Mouse (Mus musculus) heart, postnatal 0 days (tissue): ENCODE results near the gene Fndc3a. TPM values are rescaled to one million over a fixed set of nuclear protein-coding genes. Genes with fewer than 3 reads are reported as not detected.

Source experiments
- ATAC-seq: fragments of 200-750 bp; cut with Nextera tagmentation; 2 replicates; pipeline ENCODE4 v1.8.0; 2017; ENCODE audit warnings: low read depth, moderate number of reproducible peaks, moderate library complexity; ENCODE audit not compliant: insufficient read depth
- DNase-seq: peaks from one replicate; pipeline ENCODE4 v3.0.0-alpha.2; 2016; ENCODE audit warnings: low spot score
- H3K27ac ChIP-seq: fragments of 300-500 bp; sonication (generic); 2 replicates; pipeline ENCODE4 v1.5.1; 2014; ENCODE audit warnings: low read depth, mild to moderate bottlenecking
- H3K27me3 ChIP-seq: fragments of 300-500 bp; sonication (generic); 2 replicates; pipeline ENCODE4 v1.6.1; 2014; ENCODE audit warnings: low read length, mixed read lengths; ENCODE audit not compliant: control insufficient read depth, insufficient read depth
- H3K36me3 ChIP-seq: fragments of 300-500 bp; sonication (generic); replicated peaks from 2 replicates; pipeline ENCODE4 v1.6.1; 2014; ENCODE audit warnings: low read length, mixed read lengths; ENCODE audit not compliant: control insufficient read depth, insufficient read depth
- H3K4me1 ChIP-seq: fragments of 300-500 bp; sonication (generic); 2 replicates; pipeline ENCODE4 v1.6.1; 2014; ENCODE audit warnings: antibody characterized with exemption; ENCODE audit not compliant: control insufficient read depth, insufficient read depth
- H3K4me2 ChIP-seq: fragments of 300-500 bp; sonication (generic); 2 replicates; pipeline ENCODE4 v1.6.1; 2014; ENCODE audit warnings: low read depth, mild to moderate bottlenecking, low read length, moderate library complexity
- H3K4me3 ChIP-seq: fragments of 300-500 bp; sonication (generic); 2 replicates; pipeline ENCODE4 v1.5.1; 2014; ENCODE audit warnings: low read depth, low read length
- H3K9ac ChIP-seq: fragments of 300-500 bp; sonication (generic); replicated peaks from 2 replicates; pipeline ENCODE4 v1.6.1; 2014; ENCODE audit warnings: low read depth, low read length, mixed read lengths
- H3K9me3 ChIP-seq: fragments of 300-500 bp; sonication (generic); replicated peaks from 2 replicates; pipeline ENCODE4 v1.6.1; 2016; ENCODE audit warnings: low read length; ENCODE audit not compliant: control insufficient read depth
- CTCF ChIP-seq: IDR thresholded peaks from 2 replicates; pipeline ENCODE4 v1.5.1; 2016; ENCODE audit warnings: antibody characterized with exemption, control low read depth, low read depth
- EP300 ChIP-seq: IDR thresholded peaks from 2 replicates; pipeline ENCODE4 v1.6.1; 2016; ENCODE audit warnings: antibody characterized with exemption, low read depth
- WGBS: fragments of 180-500 bp; shearing (Covaris S2); extraction: QIAGEN DNeasy Blood & Tissue Kit; methylation state at CpG from one replicate; pipeline ENCODE4 v1.1.7; 2014; 5-methylcytosine and 5-hydroxymethylcytosine counted together
- polyA plus RNA-seq: library from polyadenylated mRNA; unstranded; fragments of >200 nt; fragmentation: Nextera tagmentation; extraction: Ambion mirVana; gene quantifications from 2 replicates; pipeline ENCODE4 v1.2.1, GENCODE M21; 2015
- total RNA-seq: library from RNA; depleted of rRNA; stranded (reverse); fragments of >200 nt; gene quantifications from 2 replicates; pipeline ENCODE4 v1.2.3, GENCODE M21; 2014; ENCODE audit warnings: low replicate concordance

The Fndc3a gene
- total and polyA plus RNA-seq, 2 experiments from 2014 or later = 9.5 to 13.9 TPM

GRCm38 (mm10) chr14:72722274-72723053 is 12.7 kb upstream of the Fndc3a start:
- Histone ChIP-seq H3K4me1 (no peaks in the 10 kb centered on the region), H3K9me3 (no peaks in the 10 kb centered on the region), H3K4me3 (no peak overlapping the region), H3K36me3 (no peaks in the 10 kb centered on the region), H3K4me2 (no peak overlapping the region), H3K9ac (no peak overlapping the region), H3K27ac (no peak overlapping the region), H3K27me3 (no peaks in the 10 kb centered on the region)
- DNase-seq = no peak
- WGBS = 46% methylated on average over 3 of the region's 3 CpGs
- no peak for ATAC-seq
- TF ChIP-seq CTCF (no peak), EP300 (no peak)

- Histone ChIP-seq H3K9ac (no peak overlapping the region), H3K4me2 (no peak overlapping the region), H3K27me3 (no peaks in the 10 kb centered on the region), H3K36me3 (no peaks in the 10 kb centered on the region), H3K4me1 (no peaks in the 10 kb centered on the region), H3K4me3 (no peak overlapping the region), H3K9me3 (no peaks in the 10 kb centered on the region), H3K27ac (no peak overlapping the region)
- DNase-seq = no peak
- 71% methylated on average over 4 of the region's 4 CpGs for WGBS
- no peak for ATAC-seq
- TF ChIP-seq EP300 (no peak), CTCF (no peak)
These were observed 6.4 kb upstream of the Fndc3a start for GRCm38 (mm10) chr14:72716175-72716574.

- H3K4me3 ChIP-seq = peak overlapping the region; percentile 97
- no peaks in the 10 kb centered on the region for H3K27me3 ChIP-seq
- TF ChIP-seq EP300 = no peak
- no peak for TF ChIP-seq CTCF
- no peaks in the 10 kb centered on the region for H3K4me1 ChIP-seq
- DNase-seq = no peak
- ATAC-seq = no peak
- H3K27ac ChIP-seq = no peak overlapping the region
- WGBS = 42% methylated on average over 4 of the region's 4 CpGs
- no peak overlapping the region for H3K9ac ChIP-seq
- H3K36me3 ChIP-seq = no peaks in the 10 kb centered on the region
- H3K9me3 ChIP-seq = no peaks in the 10 kb centered on the region
- H3K4me2 ChIP-seq = peak overlapping the region; percentile 93
These were observed 1.3 kb upstream of the Fndc3a start for GRCm38 (mm10) chr14:72711130-72711529.

GRCm38 (mm10) chr14:72710341-72711027 is 681 bp upstream of the Fndc3a start:
- peak; percentile 30; the same call in 1 of the 2 replicates for ATAC-seq
- WGBS = 2% methylated on average over 38 of the region's 38 CpGs

GRCm38 (mm10) chr14:72709091-72709709 is 603 bp downstream of the Fndc3a start:
- H3K4me2 ChIP-seq = peak overlapping the region; percentile 93
- ATAC-seq (peak; percentile 73), DNase-seq (peak; percentile 45)
- H3K27ac ChIP-seq = peak overlapping the region; percentile 93
- no peaks in the 10 kb centered on the region for H3K27me3 ChIP-seq
- no peaks in the 10 kb centered on the region for H3K9me3 ChIP-seq
- H3K9ac ChIP-seq = peak overlapping the region; percentile 90
- TF ChIP-seq CTCF (no peak), EP300 (no peak)
- H3K4me1 ChIP-seq = no peaks in the 10 kb centered on the region
- under 1% methylated on average over 58 of the region's 70 CpGs for WGBS
- no peaks in the 10 kb centered on the region for H3K36me3 ChIP-seq
- peak overlapping the region; percentile 97 for H3K4me3 ChIP-seq

More at GRCm38 (mm10) chr14:72710341-72711027, 681 bp upstream of the Fndc3a start:
- Histone ChIP-seq H3K9ac (peak overlapping the region; percentile 90), H3K27me3 (no peaks in the 10 kb centered on the region), H3K4me2 (peak overlapping the region; percentile 93), H3K36me3 (no peaks in the 10 kb centered on the region), H3K27ac (peak overlapping the region; percentile 93), H3K4me1 (no peaks in the 10 kb centered on the region), H3K4me3 (peak overlapping the region; percentile 97), H3K9me3 (no peaks in the 10 kb centered on the region)
- peak; percentile 36 for DNase-seq
- TF ChIP-seq EP300 (no peak), CTCF (no peak)
